Mouse (Mus musculus) stomach, embryonic 14.5 days (tissue): ENCODE measurements around the gene Gm11554. TPM values are rescaled to one million over a fixed set of nuclear protein-coding genes. Genes with fewer than 3 reads are reported as not detected.
"Not testable (repeated sequence)": the region's sequence is repeated elsewhere in the genome, so short reads cannot be mapped to it uniquely, and the experiment has no call there.

Experiments
- ATAC-seq: fragments of 200-750 bp; cut with Nextera tagmentation; 2 replicates; pipeline ENCODE4 v1.8.0; 2017; ENCODE audit warnings: low read depth, moderate TSS enrichment; ENCODE audit not compliant: insufficient number of reproducible peaks, insufficient read depth, low FRiP score
- H3K27ac ChIP-seq: fragments of 300-500 bp; sonication (generic); 2 replicates; pipeline ENCODE4 v1.5.1; 2014; ENCODE audit warnings: mild to moderate bottlenecking, low read length, moderate library complexity, mixed read lengths
- H3K27me3 ChIP-seq: fragments of 300-500 bp; sonication (generic); 2 replicates; pipeline ENCODE4 v1.6.1; 2014; ENCODE audit warnings: low read length, control low read depth, mixed read lengths; ENCODE audit not compliant: control insufficient read depth, insufficient read depth
- H3K36me3 ChIP-seq: fragments of 300-500 bp; sonication (generic); 2 replicates; pipeline ENCODE4 v1.6.1; 2014; ENCODE audit warnings: mild to moderate bottlenecking, control low read depth, low read length, moderate library complexity, mixed read lengths; ENCODE audit not compliant: control insufficient read depth, insufficient read depth
- H3K4me1 ChIP-seq: fragments of 300-500 bp; sonication (generic); 2 replicates; pipeline ENCODE4 v1.6.1; 2014; ENCODE audit warnings: low read length, control low read depth, mixed read lengths; ENCODE audit not compliant: control insufficient read depth, insufficient read depth
- H3K4me2 ChIP-seq: fragments of 300-500 bp; sonication (generic); replicated peaks from 2 replicates; pipeline ENCODE4 v1.6.1; 2014; ENCODE audit warnings: low read depth, low read length, control low read depth
- H3K4me3 ChIP-seq: fragments of 300-500 bp; sonication (generic); 2 replicates; pipeline ENCODE4 v1.5.1; 2014; ENCODE audit warnings: low read depth, low read length, control low read depth
- H3K9ac ChIP-seq: fragments of 300-500 bp; sonication (generic); replicated peaks from 2 replicates; pipeline ENCODE4 v1.6.1; 2014; ENCODE audit warnings: low read depth, mild to moderate bottlenecking, control low read depth, low read length, moderate library complexity, mixed read lengths
- H3K9me3 ChIP-seq: fragments of 300-500 bp; sonication (generic); 2 replicates; pipeline ENCODE4 v1.6.1; 2016; ENCODE audit warnings: low read depth, low read length, control low read depth; ENCODE audit not compliant: control insufficient read depth
- WGBS: fragments of 180-500 bp; shearing (Covaris S2); extraction: QIAGEN DNeasy Blood & Tissue Kit; methylation state at CpG from one replicate; pipeline ENCODE4 v1.1.7; 2014; 5-methylcytosine and 5-hydroxymethylcytosine counted together
- polyA plus RNA-seq: library from polyadenylated mRNA; unstranded; fragments of >200 nt; fragmentation: Nextera tagmentation; extraction: Ambion mirVana; gene quantifications from 2 replicates; pipeline ENCODE4 v1.2.1, GENCODE M21; 2014

Gene Gm11554
- polyA plus RNA-seq, 1 experiment from 2014 or later, result not detected

GRCm38 (mm10) chr11:99784900-99785299 lies 19.3 kb downstream of the Gm11554 start, which contains the start of gene Krtap4-9:
TSS of gene Krtap4-9 (plus strand) at chr11:99785200.
- not testable (repeated sequence) for H3K27ac ChIP-seq, ATAC-seq, H3K36me3 ChIP-seq, H3K4me3 ChIP-seq, H3K9me3 ChIP-seq, H3K27me3 ChIP-seq, H3K9ac ChIP-seq, H3K4me1 ChIP-seq, H3K4me2 ChIP-seq

GRCm38 (mm10) chr11:99780604-99781003 lies 23.6 kb downstream of the Gm11554 start, which contains the start of gene Krtap4-8:
TSS of gene Krtap4-8 (minus strand) at chr11:99780704.
- H3K4me2 ChIP-seq, result no peak within 1 kb of the TSS
- H3K27ac ChIP-seq, result no peak within 1 kb of the TSS
- H3K4me1 ChIP-seq, result 0 out of 2 replicates have a peak, but pooled peaks cover 4% of the 10 kb centered on the region
- H3K4me3 ChIP-seq, result no peak within 1 kb of the TSS
- ATAC-seq, result no peak
- no peak within 1 kb of the TSS for H3K9ac ChIP-seq
- no peaks in the 10 kb centered on the region for H3K36me3 ChIP-seq
- H3K27me3 ChIP-seq, result no peaks in the 10 kb centered on the region
- H3K9me3 ChIP-seq, result no peaks in the 10 kb centered on the region
- WGBS, result 90% methylated on average over 2 of the region's 2 CpGs

- WGBS, result 54% methylated on average over 7 of the region's 7 CpGs
- Histone ChIP-seq H3K4me2 (no peak overlapping the region), H3K36me3 (no peaks in the 10 kb centered on the region), H3K4me3 (no peak overlapping the region), H3K4me1 (0 out of 2 replicates have a peak, but pooled peaks cover 4% of the 10 kb centered on the region), H3K9ac (no peak overlapping the region), H3K27me3 (no peaks in the 10 kb centered on the region), H3K27ac (no peak overlapping the region), H3K9me3 (no peaks in the 10 kb centered on the region)
- no peak for ATAC-seq
Observed at GRCm38 (mm10) chr11:99778401-99778800, 25.8 kb downstream of the Gm11554 start.

GRCm38 (mm10) chr11:99772813-99773212 lies 31.4 kb downstream of the Gm11554 start, which contains the start of gene Gm11595:
TSS of gene Gm11595 (minus strand) at chr11:99772913.
- H3K27me3 ChIP-seq, H3K9me3 ChIP-seq, H3K4me2 ChIP-seq, H3K9ac ChIP-seq, H3K36me3 ChIP-seq, H3K27ac ChIP-seq, H3K4me1 ChIP-seq, ATAC-seq, H3K4me3 ChIP-seq: not testable (repeated sequence)

GRCm38 (mm10) chr11:99768410-99768809 lies 35.8 kb downstream of the Gm11554 start:
- Histone ChIP-seq H3K27me3 (no peaks in the 10 kb centered on the region), H3K4me3 (no peak overlapping the region), H3K4me2 (no peak overlapping the region), H3K9ac (no peak overlapping the region), H3K4me1 (no peaks in the 10 kb centered on the region), H3K27ac (no peak overlapping the region), H3K9me3 (no peaks in the 10 kb centered on the region), H3K36me3 (no peaks in the 10 kb centered on the region)
- no peak for ATAC-seq
- WGBS, result 66% methylated on average over 2 of the region's 2 CpGs

- 93% methylated on average over 1 of the region's 1 CpGs for WGBS
- Histone ChIP-seq H3K9ac (no peak overlapping the region), H3K4me1 (no peaks in the 10 kb centered on the region), H3K9me3 (no peaks in the 10 kb centered on the region), H3K27ac (no peak overlapping the region), H3K27me3 (no peaks in the 10 kb centered on the region), H3K36me3 (no peaks in the 10 kb centered on the region), H3K4me3 (no peak overlapping the region), H3K4me2 (no peak overlapping the region)
- no peak for ATAC-seq
Observed at GRCm38 (mm10) chr11:99758877-99759276, 45.4 kb downstream of the Gm11554 start.

Other genes starting within 250 kb of the Gm11554 start
- not detected in 2 replicates for gene Krtap3-2, start 247.6 kb downstream of the Gm11554 start, polyA plus RNA-seq
- not detected in 2 replicates for gene Gm11939, start 245.0 kb downstream of the Gm11554 start, polyA plus RNA-seq
- not detected in 2 replicates for gene Krtap3-1, start 237.8 kb downstream of the Gm11554 start, polyA plus RNA-seq
- gene Krtap1-5, start 223.4 kb downstream of the Gm11554 start, polyA plus RNA-seq, result not detected in 2 replicates
- not detected in 2 replicates for gene Krtap1-4, start 220.8 kb downstream of the Gm11554 start, polyA plus RNA-seq
- not detected in 2 replicates for gene Krtap1-3, start 213.1 kb downstream of the Gm11554 start, polyA plus RNA-seq
- gene Krtap9-3, start 206.3 kb downstream of the Gm11554 start, polyA plus RNA-seq, result not detected in 2 replicates
- not detected in 2 replicates for gene Gm11938, start 201.1 kb downstream of the Gm11554 start, polyA plus RNA-seq
- gene Gm11937, start 194.3 kb downstream of the Gm11554 start, polyA plus RNA-seq, result not detected in 2 replicates
- not detected in 2 replicates for gene Krtap2-4, start 189.6 kb downstream of the Gm11554 start, polyA plus RNA-seq
- gene Gm11562, start 184.0 kb downstream of the Gm11554 start, polyA plus RNA-seq, result not detected in 2 replicates
- not detected in 2 replicates for gene Krtap4-1, start 176.2 kb downstream of the Gm11554 start, polyA plus RNA-seq
- gene Krtap4-2, start 169.4 kb downstream of the Gm11554 start, polyA plus RNA-seq, result not detected in 2 replicates
- not detected in 2 replicates for gene Krtap4-7, start 160.4 kb downstream of the Gm11554 start, polyA plus RNA-seq
- not detected in 2 replicates for gene Gm11555, start 154.2 kb downstream of the Gm11554 start, polyA plus RNA-seq
- not detected in 2 replicates for gene Gm11563, start 145.5 kb downstream of the Gm11554 start, polyA plus RNA-seq
- not detected in 2 replicates for gene Krtap4-6, start 138.5 kb downstream of the Gm11554 start, polyA plus RNA-seq
- gene Gm14190, start 113.7 kb downstream of the Gm11554 start, polyA plus RNA-seq, result not detected in 2 replicates
- gene Gm14180, start 70.2 kb downstream of the Gm11554 start, polyA plus RNA-seq, result not detected in 2 replicates
- gene Gm11595, start 31.5 kb downstream of the Gm11554 start, polyA plus RNA-seq, result not detected in 2 replicates
- gene Krtap4-8, start 23.7 kb downstream of the Gm11554 start, polyA plus RNA-seq, result not detected in 2 replicates
- gene Krtap4-9, start 19.2 kb downstream of the Gm11554 start, polyA plus RNA-seq, result not detected in 2 replicates
- gene Gm11596, start 11.0 kb downstream of the Gm11554 start, polyA plus RNA-seq, result not detected in 2 replicates
- gene Gm11569, start 5.5 kb downstream of the Gm11554 start, polyA plus RNA-seq, result not detected in 2 replicates
- not detected in 2 replicates for gene Krtap4-13, start 5.4 kb upstream of the Gm11554 start, polyA plus RNA-seq
- not detected in 2 replicates for gene Gm11564, start 11.2 kb upstream of the Gm11554 start, polyA plus RNA-seq
- not detected in 2 replicates for gene 2300003K06Rik, start 33.6 kb upstream of the Gm11554 start, polyA plus RNA-seq
- gene Krtap4-16, start 47.2 kb upstream of the Gm11554 start, polyA plus RNA-seq, result not detected in 2 replicates
- not detected in 2 replicates for gene Gm11568, start 53.5 kb upstream of the Gm11554 start, polyA plus RNA-seq
- not detected in 2 replicates for gene Gm11559, start 60.0 kb upstream of the Gm11554 start, polyA plus RNA-seq
- gene Krtap9-1, start 68.9 kb upstream of the Gm11554 start, polyA plus RNA-seq, result not detected in 2 replicates
- gene Gm11567, start 74.7 kb upstream of the Gm11554 start, polyA plus RNA-seq, result not detected in 2 replicates
- gene Krtap31-1, start 103.5 kb upstream of the Gm11554 start, polyA plus RNA-seq, result not detected in 2 replicates
- gene Gm11565, start 110.3 kb upstream of the Gm11554 start, polyA plus RNA-seq, result not detected in 2 replicates
- not detected in 2 replicates for gene Krtap31-2, start 131.8 kb upstream of the Gm11554 start, polyA plus RNA-seq
- gene Krtap9-5, start 144.0 kb upstream of the Gm11554 start, polyA plus RNA-seq, result not detected in 2 replicates
- not detected in 2 replicates for gene Krtap29-1, start 174.6 kb upstream of the Gm11554 start, polyA plus RNA-seq
- gene Krtap16-1, start 182.2 kb upstream of the Gm11554 start, polyA plus RNA-seq, result not detected in 2 replicates
- not detected in 2 replicates for gene Krtap17-1, start 189.5 kb upstream of the Gm11554 start, polyA plus RNA-seq
- not detected in 2 replicates for gene Krt33a, start 211.8 kb upstream of the Gm11554 start, polyA plus RNA-seq
- 0.26 TPM in 1 of 2 replicates, not detected in the other for gene Krt33b, start 225.4 kb upstream of the Gm11554 start, polyA plus RNA-seq
- 0.36 TPM in 1 of 2 replicates, not detected in the other for gene Krt34, start 237.1 kb upstream of the Gm11554 start, polyA plus RNA-seq
- gene Krt31, start 246.1 kb upstream of the Gm11554 start, polyA plus RNA-seq, result 0.67 and 0.69 TPM in 2 replicates